Mouse (Mus musculus): Measurements from ENCODE around the gene Sh3bp4.

The Sh3bp4 gene

DNA sequence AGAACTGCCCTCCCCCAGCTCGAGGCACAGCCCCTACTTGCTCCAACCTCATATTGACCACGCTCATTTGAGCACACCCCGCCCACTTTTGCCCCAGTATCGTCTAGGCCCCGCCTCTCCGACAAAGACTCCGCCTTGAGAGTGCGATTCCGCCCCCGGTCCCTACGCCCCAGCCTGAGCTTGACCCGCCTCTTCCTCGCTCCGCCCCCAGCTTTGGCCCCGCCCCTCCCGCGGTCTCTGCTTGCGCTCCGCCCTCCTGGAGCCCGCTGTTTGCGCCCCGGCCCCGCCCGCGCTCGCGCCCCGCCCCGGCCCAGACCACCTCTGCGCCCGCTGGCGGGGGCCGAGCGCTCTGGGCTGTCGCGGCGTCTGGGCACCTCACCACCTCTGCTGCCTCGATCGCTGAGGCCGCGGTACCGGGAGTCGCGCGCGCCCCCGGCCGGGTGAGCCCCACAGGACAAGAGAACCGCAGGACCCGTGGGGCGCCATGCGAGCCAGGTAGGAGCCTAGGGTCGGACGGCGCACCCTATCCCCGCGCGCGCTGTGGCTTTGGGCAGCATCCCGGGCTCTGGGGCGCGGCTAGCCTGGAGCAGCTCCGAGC lies at the start of gene Sh3bp4:
Gene Sh3bp4, plus strand, starts transcription at position 313 of the 598 bp plus-strand sequence.
- in situ Hi-C loops (cut with MboI, MseI), result no loop called here

DNA sequence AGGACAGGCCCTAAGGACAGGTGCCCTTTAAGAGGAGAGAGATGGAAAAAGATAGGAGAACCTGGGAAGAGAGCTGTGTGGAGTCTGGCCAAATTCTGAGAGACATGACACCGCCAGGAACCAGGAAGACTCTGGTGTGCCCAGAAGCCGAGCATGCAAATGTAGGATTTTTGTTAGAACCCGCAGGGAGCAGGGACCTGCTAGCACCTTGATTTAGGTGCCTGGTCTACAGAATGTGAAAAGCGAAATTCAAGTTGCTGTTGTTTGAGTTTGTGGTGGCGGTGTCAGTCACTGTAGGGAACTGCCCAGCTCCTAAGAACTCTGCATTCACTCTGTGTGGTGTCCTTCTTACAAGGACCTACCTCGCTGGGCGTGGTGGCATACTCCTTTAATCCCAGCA lies 47.2 kb upstream of the Sh3bp4 start:
- in situ Hi-C loops (cut with MboI, MseI), result no loop called here

DNA sequence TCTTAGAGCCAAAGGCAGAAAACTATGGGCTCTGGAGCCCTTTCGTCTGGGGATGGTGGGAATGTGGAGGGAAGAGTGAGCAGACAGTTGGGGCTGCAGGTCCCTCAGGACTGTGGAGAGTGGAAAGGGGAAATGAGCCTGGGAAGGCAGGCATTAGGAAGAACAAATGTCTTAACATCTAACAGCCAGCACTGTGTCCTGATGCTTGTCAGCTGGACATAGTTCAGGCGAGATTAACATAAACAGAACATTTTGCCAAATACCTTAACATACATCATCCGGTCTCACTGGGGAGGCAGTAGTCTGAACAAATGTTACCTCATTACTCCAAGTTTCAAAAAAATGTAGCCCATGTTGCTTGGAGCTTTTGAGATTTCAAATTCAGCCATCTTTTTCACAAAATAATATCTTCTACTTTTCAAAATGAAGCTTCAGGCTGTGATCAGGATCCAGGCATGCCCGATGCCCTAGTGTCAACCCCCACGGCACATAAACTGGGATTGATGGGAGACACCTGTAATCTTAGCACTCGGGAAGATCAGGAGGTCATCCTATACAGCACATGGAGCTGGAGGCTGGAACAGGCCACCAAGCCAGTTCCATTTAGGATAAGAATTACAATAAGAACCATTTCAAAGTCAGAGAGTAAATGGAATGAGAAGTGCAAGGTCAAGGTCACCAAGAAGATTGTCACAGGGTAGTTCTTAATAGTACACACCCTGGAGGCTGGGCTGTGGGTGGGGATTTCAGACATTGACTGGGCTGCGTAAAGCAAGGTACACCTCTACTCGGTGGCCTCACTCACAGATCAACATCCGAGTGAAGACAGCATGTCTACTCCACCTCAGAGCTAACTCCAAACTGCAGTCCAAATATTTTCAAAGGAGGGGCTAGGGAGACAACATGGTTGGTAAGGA lies 45.3 kb upstream of the Sh3bp4 start:
- in situ Hi-C loops (cut with MboI, MseI), result no loop called here

DNA sequence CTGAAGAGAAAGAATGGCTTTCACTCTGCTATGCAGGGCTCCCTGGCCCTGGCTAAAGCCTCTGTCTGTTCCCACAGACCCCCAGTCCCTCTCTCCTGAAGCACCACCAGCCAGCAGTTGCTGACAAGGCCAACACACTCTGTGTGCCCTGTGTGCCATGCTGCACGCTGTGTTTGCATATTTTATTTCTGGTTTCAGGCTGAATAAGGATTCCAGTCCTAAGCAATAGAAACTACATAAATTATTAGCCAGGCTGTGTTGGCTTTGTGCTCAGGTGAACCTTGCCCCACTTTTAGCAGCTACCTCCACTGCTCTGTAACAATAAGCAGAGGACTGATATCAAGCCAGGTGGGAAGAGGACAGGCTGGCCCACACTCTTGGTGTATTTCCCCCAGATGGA lies 44.2 kb upstream of the Sh3bp4 start:
- in situ Hi-C loops (cut with MboI, MseI), result no loop called here

DNA sequence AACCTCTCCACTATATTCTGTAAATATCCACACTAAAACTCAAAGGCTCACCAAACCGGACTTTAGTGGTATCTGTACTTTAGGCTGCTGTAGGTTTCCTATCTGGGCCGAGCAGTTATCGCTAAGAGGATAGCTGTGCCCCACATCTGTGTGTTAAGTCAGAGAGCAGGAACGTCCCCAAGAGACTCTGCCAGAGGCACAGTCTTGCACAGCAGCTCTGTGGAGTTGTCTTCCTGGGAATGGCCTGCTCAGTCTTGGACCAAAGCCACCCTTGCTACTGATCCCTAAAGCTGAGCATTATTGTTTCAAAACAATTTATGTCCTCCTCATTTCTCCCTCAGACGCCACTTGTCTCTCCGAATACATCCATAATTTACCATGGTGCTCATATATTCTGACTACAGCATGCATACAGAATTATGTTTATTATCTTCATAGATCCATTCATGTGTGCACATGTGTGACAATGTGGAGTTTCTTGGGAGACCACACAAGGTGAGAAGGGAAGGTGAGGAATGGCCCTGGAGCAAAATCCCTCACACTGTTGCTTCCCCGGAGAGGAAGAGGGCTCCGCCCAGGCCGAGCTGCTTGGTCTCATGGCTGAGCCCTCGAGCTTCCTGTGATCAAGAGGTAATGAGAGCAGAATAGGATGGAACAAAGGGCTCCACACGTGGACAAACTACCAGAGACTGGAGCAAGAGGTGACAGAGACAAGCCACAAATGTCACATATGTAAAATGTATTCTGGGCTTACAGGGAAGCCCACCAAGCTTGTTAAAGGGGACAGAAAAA lies 40.9 kb upstream of the Sh3bp4 start:
- in situ Hi-C loops (cut with MboI, MseI), result no loop called here

DNA sequence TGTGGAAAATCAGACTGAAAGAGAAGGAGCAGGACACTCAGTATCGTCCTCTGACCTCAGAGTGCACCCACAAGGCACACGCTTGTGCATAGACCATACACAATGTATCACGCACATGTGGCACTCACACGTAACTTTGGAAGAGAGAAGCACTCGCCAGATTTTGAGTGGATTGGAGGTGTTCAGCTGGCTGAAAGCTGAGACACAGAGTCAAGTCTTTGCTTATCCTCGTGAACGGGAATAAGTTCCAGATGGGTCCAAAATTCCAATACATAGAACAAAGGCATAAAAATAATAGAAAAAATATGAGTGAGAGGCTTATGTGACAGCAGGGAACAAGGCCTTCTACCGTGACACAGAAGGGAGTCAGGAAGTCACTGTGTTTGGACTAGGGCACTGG lies 36.6 kb upstream of the Sh3bp4 start:
- in situ Hi-C loops (cut with MboI, MseI), result loop anchor here (10.0 kb wide), 1 partner anchor 1151 kb away; no protein-coding TSS in a partner anchor

DNA sequence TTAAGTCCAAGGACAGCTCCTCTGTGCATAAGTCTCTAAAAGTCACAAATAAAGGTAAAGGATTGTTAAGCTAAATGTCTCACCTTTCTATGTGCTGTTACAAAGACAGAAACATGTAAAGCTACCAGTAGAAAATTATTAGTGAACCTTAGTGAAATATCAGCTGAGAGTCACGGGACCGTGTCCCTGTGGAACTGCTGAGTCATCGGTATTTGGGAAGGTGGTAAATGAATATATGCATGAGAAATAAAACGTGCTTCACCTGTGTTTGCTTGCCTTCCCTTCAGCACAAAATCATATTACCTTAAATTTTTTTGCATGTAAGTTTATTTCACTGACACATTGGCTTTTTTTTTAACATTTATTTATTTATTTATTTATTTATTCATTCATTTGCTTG lies 36.2 kb upstream of the Sh3bp4 start:
- in situ Hi-C loops (cut with MboI, MseI), result loop anchor here (10.0 kb wide), 1 partner anchor 1151 kb away; no protein-coding TSS in a partner anchor

DNA sequence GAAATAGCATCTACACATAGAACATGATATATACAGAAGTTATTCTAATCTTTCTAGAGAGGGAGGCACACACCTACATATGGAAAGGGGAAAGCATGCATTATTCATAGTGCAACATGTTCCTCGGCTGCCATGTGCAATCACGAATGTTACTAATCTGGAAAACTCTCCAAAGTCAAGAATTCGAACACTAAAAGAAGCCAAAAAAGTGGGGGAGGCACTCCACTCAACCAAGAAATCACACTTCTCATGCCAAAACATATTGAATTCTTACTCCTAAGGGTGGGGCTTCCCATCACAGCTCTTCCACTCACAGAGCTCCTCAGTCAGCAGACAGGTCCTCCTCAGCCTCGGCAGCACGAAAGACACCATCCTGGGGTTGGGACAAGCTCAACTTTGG lies 35.1 kb upstream of the Sh3bp4 start:
- in situ Hi-C loops (cut with MboI, MseI), result loop anchor here (10.0 kb wide), 1 partner anchor 1150 kb away; no protein-coding TSS in a partner anchor

DNA sequence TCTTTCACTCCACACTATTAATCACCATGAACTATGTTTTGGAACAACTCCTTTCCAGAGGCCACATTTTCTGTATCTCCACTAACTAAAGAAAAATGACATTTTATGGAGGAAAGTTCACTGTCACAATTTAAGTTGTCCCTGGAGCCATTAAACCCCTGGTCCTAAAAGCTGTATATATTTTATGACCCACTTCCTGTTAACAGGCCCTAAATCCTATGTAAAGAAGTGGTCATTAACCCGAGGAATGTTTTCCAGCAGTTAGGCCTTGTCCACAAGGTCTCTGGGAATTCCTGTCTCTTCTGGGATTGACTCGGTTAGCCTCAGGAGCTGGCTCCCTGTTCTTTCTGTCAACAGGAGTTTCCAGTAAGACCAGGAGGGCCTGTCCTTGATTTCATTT lies 30.4 kb upstream of the Sh3bp4 start:
- in situ Hi-C loops (cut with MboI, MseI), result loop anchor here (10.0 kb wide), 1 partner anchor 1145 kb away; no protein-coding TSS in a partner anchor

DNA sequence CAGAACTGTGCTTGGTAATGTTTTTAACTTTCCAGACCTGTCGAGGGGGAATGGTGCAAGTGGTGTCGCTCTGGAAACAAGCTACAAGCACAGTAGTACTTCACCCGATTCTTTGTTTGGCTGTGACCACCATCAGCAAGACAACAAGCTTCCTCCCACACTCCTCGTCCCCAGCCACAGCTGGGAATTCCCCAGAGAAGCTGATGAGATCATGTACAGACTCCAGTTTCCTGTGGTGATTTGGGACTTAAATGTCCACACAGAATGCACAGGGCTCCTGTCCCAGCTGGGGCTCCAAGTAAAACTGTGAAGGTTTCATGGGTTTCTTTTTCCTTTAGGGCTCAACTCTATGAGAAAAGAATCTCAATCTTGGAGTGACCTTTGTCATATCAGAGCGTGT lies 28.9 kb upstream of the Sh3bp4 start:
- in situ Hi-C loops (cut with MboI, MseI), result no loop called here

DNA sequence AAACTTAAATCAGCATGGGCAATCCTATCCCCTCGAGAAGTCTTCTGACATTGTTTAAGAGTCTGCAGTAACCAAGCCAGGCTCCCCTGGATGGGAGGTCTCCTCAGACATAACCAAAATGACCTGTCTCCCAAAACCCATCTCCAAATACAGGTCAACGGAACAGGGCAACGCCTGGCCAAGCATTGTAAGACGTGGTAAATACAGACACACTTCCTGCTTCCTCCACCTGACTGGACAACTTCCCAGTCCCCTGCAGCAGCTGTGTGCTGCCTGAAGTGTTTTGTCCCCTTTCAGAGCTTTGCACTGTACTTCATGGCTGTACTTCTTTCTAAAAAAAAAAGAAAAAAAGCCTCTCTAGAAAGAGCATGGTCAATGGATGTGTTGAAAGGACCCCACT lies 28.1 kb upstream of the Sh3bp4 start:
- in situ Hi-C loops (cut with MboI, MseI), result no loop called here

DNA sequence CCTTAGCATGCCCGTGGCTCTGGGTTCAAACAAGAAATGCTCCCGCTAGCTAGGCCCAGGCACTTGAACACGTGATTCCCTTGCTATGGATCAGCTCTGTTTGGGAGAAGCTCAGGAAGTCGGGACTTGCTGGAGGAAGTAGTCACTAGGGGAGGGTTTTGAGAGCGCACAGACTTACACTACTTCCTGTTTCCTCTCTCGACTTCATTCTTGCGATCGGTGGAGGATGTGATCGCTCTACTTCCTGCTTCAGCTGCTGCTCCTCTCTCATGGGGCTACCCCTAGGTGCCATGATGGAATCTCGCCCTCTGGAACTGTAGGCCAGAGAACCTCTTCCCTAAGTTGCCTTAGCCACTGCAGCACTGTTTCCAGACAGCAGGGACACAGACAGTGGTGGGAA lies 27.3 kb upstream of the Sh3bp4 start:
- in situ Hi-C loops (cut with MboI, MseI), result no loop called here

DNA sequence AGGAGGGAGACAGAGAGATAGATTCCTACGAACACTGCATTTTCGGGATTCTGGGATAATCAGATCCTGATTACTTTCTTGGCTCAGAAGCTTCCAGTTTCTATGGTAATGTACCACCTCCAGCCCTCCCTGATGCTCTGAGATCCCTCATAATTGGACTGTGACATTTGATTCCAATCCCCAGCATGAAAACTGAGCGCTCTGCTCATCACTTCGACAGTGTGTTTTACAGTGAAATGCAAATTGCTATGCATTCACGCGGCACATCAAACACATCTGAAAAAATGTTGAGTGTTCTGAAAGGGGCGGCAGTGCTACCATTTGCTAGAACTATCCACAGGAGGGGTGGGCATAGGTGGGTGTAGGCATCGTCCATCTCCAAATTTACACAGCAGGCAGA lies 24.8 kb upstream of the Sh3bp4 start:
- in situ Hi-C loops (cut with MboI, MseI), result no loop called here

DNA sequence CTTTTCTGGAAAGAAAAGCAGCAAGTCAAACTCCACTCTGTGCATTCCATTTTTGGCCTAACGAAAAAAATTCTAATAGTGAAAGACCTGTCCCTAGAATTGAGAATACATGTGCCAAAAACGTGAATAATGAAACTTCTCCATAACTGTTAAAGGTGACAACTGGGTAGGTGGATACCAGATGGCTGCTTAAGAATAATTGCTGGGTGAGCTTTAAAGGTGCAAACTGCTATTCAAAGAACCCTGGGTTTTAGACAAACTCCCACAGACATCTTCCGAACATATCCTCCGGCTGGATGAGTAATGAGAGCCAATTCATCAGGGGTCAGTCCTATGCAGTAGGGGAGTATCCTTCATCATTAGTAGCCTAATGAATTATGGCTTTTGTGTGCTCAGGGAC lies 20.7 kb upstream of the Sh3bp4 start:
- in situ Hi-C loops (cut with MboI, MseI), result no loop called here

DNA sequence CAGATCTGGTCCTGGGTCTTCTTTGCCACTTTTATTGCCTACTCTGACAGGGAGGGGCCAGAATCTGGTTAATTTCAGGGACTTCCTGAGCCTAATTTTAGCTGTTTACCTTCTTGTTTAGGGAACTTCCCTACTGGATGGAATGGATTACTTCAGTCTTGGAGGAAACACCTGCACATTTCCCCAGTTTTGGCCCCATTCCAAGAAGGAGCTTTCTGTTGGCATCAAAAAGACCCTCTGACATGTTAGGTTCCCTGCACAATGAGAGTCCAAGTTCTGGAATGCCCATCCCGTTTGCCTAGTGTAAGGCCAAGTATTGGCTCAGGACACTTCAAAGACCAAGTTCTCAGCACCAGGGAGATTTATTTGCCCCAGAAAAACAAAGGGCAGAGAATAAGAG lies 14.0 kb upstream of the Sh3bp4 start:
- in situ Hi-C loops (cut with MboI, MseI), result no loop called here

DNA sequence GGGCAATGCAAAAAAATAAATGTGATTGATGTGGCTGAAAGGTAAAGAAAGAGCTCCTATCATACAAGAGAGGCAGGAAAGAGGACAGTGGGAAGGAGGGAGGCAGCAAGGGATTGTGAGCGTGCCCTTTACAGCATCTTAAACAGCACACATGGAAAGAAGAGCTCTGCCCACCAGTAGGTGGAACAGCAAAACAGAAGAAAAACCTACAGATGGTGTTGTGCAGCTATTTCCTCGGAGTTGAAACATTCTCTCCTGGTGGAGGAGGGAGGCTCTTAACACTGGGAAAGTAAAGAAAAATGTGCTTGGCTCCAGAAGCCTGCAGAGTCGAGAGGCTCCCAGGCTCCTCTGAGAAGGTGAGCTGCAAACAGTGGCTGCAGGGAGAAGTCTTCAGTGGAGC lies 12.8 kb upstream of the Sh3bp4 start:
- in situ Hi-C loops (cut with MboI, MseI), result no loop called here

DNA sequence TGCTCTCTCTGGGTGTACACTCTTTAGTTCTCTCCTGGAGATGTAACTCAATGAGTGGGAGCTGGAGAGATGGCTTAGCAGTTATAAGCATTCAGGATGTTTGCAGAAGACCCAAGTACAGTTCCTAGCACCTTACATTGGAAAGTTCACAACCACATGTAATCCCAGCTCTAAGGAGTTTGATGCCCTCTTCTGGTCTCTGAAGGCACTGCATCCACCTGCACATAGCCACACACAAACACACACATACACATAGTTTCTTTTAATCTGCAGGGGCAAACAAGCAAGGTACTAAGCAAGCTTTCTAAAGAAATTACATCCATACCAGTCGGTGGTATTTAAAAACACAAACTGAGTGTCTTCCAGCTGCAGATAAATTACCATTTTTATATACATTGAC lies 12.2 kb upstream of the Sh3bp4 start:
- in situ Hi-C loops (cut with MboI, MseI), result no loop called here

DNA sequence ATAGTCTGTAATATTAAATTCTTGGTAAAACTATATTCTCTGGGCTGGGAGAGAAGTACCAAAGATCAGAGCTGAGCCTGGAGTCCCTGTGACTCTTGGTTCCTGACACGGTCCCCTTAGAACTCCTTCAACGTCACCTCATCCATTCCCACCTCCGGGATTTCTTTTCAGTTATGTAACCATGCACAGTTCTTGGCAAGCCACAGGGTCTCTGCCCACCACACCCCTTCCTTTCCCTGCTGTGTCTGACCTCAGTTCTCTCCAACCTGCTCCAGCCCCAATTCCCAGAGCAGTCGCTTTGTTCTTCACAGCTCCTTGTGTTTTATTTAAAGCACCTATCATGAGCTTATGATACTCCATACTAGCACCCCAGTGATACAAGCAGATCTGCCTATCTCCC lies 7.2 kb upstream of the Sh3bp4 start:
- in situ Hi-C loops (cut with MboI, MseI), result no loop called here

DNA sequence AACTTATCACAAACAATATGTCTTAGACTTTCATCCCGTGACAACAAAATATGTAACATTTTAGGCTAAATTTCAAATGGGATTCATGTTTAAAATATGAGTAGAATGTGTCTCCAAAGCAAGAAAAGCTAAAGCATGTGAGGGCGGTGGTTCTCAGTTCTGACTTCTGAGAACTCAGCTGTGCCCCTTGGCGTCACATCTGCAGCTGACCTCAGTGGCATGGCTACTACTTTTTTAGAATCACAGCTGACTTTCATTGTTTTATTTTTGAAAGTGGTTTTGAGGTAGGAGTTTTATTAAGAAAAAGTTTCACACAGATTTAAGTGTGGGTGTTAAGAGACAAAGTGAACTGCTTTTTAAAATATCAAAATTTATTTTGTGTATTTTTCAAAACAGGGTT lies 6.4 kb upstream of the Sh3bp4 start:
- in situ Hi-C loops (cut with MboI, MseI), result no loop called here

DNA sequence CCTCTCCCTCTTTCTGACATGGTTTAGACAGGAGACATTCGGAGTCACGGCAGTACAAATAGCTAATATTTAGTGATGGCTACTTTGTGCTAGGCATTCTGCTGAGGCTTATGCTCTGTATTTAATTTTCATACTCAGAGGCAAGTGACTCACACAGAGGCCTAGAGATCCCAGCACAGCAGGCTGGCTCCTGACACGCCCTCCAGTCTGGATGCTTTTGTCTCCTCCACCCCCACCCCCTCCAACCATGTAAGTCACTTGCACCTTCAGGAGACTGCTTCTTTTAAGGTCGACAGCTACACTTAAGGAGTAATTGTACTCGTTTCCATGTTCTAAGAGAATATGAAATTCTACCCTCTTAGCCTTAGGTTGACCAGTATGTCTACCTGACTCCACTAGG lies 1.4 kb upstream of the Sh3bp4 start:
- in situ Hi-C loops (cut with MboI, MseI), result no loop called here

DNA sequence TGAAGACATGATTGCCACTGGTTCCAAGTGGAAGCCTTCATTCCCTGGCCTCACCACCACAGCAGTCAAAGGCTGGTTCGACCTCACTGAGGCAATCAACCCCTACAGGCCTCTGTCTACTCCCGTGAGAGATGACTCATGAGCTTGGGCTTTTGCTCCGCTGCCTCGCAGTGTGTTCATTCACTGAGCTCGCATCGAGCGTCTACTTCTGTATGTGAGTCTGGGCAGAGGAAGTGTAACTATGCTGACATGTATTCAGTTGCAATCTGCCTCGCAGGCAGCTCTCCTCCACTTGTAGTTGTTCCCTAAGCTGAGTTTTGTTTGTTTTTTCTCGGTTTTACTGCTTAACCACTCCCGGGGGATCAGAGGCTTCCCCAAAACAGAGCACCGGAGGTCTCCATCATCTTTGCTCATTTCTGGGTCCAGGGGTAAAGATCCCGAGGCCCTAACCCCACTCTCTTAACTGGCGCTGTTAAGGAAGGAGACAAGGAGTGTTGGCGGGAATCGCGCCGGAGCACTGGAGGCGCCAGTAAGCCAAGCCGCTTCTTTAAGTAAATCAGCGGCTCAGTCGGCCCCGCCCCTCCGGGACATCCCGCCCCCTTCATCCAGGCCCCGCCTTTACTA lies 624 bp upstream of the Sh3bp4 start:
- in situ Hi-C loops (cut with MboI, MseI), result no loop called here

DNA sequence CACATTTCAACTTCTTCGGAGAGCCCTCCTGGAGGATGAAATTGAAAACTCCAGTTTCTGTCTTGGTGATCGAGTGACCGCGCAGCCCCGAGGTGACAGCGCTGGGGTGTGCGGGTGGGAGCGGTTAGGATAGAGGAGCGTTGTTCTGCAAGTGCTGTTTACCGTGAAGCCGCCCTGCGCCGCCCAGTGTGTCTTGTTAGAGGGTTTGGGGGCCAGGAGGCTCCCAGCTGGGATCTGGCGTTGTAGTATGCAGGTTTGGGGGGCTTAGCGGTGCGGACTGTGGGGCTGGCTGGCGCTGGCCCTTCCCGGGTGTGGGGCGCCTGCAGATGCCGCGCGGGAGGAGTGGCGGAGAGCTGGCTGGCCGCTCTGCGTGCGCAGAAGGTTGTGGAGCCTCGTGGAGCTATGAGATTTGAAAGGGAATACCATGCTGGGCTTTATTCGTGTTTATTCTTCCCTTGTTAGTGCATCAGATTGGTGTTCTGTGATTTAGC lies 701 bp downstream of the Sh3bp4 start:
- in situ Hi-C loops (cut with MboI, MseI), result no loop called here
